Mouse (Mus musculus) thymus, adult 2 months (tissue): ENCODE results near the gene Pfkfb3. TPM values are rescaled to one million over a fixed set of nuclear protein-coding genes. Genes with fewer than 3 reads are reported as not detected.
"Not testable (repeated sequence)": the region's sequence is repeated elsewhere in the genome, so short reads cannot be mapped to it uniquely, and the experiment has no call there.

Source experiments
- DNase-seq: peaks from one replicate; pipeline ENCODE4 v3.0.0; 2021
- H3K27ac ChIP-seq: fragments of 200-500 bp; 2 replicates; pipeline ENCODE4 v1.5.1; 2012; ENCODE audit warnings: low read length, control low read depth; ENCODE audit not compliant: control insufficient read depth, insufficient read depth
- H3K27me3 ChIP-seq: fragments of 200-500 bp; 2 replicates; pipeline ENCODE4 v1.6.1; 2012; ENCODE audit warnings: mild to moderate bottlenecking, low read length, moderate library complexity, mixed read lengths; ENCODE audit not compliant: control insufficient read depth, insufficient read depth
- H3K36me3 ChIP-seq: fragments of 200-500 bp; 2 replicates; pipeline ENCODE4 v1.6.1; 2012; ENCODE audit warnings: mild to moderate bottlenecking, low read length, moderate library complexity; ENCODE audit not compliant: control insufficient read depth, insufficient read depth
- H3K4me1 ChIP-seq: fragments of 200-500 bp; replicated peaks from 2 replicates; pipeline ENCODE4 v1.6.1; 2012; ENCODE audit warnings: low read length; ENCODE audit not compliant: control insufficient read depth, insufficient read depth
- H3K4me3 ChIP-seq: fragments of 200-500 bp; 2 replicates; pipeline ENCODE4 v1.5.1; 2012; ENCODE audit warnings: mild to moderate bottlenecking, low read length, control low read depth, moderate library complexity; ENCODE audit not compliant: control insufficient read depth, insufficient read depth
- CTCF ChIP-seq: fragments of 200-500 bp; IDR thresholded peaks from 2 replicates; pipeline ENCODE4 v1.5.1; 2012; ENCODE audit warnings: mild to moderate bottlenecking, control low read depth, low read length, moderate library complexity, borderline replicate concordance; ENCODE audit not compliant: control insufficient read depth, poor library complexity, insufficient read depth; ENCODE audit errors: extremely low read depth
- POLR2A ChIP-seq: fragments of 200-500 bp; IDR thresholded peaks from 2 replicates; pipeline ENCODE4 v1.6.1; 2012; ENCODE audit warnings: mild to moderate bottlenecking, low read length, control low read depth, moderate library complexity; ENCODE audit not compliant: control insufficient read depth, poor library complexity, insufficient read depth; ENCODE audit errors: extremely low read depth
- WGBS: fragments of 180-500 bp; shearing (Covaris S2); methylation state at CpG from one replicate; pipeline ENCODE4 v1.1.7; 2018; 5-methylcytosine and 5-hydroxymethylcytosine counted together
- polyA plus RNA-seq: library from polyadenylated mRNA; depleted of rRNA; stranded (reverse); fragments of >200 nt; gene quantifications from 2 replicates; pipeline ENCODE4 v1.2.3, GENCODE M21; 2012

The Pfkfb3 gene
- polyA plus RNA-seq, 1 experiment, result 47.2 TPM

DNA sequence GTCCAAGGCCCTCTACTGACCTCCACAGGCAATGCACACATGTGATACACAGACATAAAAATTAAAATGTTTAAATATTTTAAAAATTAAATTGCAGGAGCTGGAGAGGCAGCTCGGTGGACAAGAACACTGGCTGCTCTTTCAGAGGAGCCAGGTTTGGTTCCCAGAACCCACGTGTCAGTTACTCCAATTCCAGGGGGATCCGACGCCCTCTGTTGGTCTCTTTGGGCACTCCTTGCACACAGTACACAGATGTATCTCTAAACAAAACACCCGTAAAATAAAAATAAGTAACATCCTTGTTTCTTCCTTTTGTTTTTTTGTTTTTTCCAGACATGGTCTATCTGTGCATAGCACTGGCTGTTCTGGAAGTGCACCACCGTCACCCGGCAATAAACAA lies 10.7 kb downstream of the Pfkfb3 start:
- Histone ChIP-seq H3K27me3 (no peaks in the 10 kb centered on the region), H3K4me3 (no peak overlapping the region), H3K36me3 (no peaks in the 10 kb centered on the region), H3K27ac (no peak overlapping the region), H3K4me1 (peaks cover 28% of the 10 kb centered on the region)
- no peak for TF ChIP-seq CTCF
- TF ChIP-seq POLR2A, result no peak
- DNase-seq, result no peak
- WGBS, result 93% methylated on average over 7 of the region's 7 CpGs

GRCm38 (mm10) chr2:11542640-11543039 lies 11.2 kb downstream of the Pfkfb3 start:
- peak; percentile 71 for DNase-seq
- WGBS, result 95% methylated on average over 1 of the region's 1 CpGs
- Histone ChIP-seq H3K27me3 (no peaks in the 10 kb centered on the region), H3K27ac (no peak overlapping the region), H3K4me1 (peaks cover 28% of the 10 kb centered on the region), H3K4me3 (no peak overlapping the region), H3K36me3 (no peaks in the 10 kb centered on the region)
- TF ChIP-seq CTCF (no peak), POLR2A (no peak)

DNA sequence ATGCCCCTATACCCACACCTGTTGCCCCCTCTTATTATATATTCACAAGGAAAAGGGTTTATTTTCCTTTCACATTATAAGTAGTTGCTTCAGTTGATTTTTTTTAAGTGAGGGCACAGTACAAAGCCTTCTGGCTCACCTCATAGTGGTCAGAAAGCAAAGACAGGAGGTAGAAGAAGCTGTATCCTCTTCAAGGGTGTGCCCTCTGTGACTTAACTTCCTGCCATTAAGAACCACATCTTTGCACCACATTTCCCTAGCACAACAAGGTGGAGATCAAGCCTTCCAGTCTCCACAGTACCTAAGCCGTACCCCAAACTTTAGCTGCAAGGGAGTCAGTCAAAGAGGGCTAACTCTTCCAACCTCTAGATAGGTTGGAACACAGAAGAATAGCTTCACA lies 11.8 kb downstream of the Pfkfb3 start:
- WGBS, result 90% methylated on average over 1 of the region's 1 CpGs
- Histone ChIP-seq H3K27me3 (no peaks in the 10 kb centered on the region), H3K36me3 (no peaks in the 10 kb centered on the region), H3K27ac (no peak overlapping the region), H3K4me3 (no peak overlapping the region), H3K4me1 (peaks cover 24% of the 10 kb centered on the region)
- no peak for DNase-seq
- TF ChIP-seq CTCF (no peak), POLR2A (no peak)

DNA sequence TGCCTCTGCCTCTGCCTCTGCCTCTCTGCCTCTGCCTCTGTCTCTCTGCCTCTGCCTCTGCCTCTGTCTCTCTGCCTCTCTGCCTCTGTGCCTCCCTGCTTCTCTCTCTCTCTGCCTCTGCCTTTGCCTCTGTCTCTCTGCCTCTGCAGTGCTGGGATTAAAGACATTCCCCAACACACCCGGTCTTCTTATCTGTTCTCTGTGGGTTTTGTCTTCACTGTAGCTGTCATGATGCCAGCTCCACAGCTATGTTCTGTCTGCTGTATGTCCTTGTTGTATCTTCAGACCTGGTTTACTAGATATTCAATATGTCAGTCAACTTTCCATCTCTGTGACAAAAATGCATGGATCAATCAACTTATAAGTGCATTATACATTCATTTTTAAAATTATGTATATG lies 12.3 kb downstream of the Pfkfb3 start:
- not testable (repeated sequence) for H3K27ac ChIP-seq, H3K4me3 ChIP-seq, H3K36me3 ChIP-seq, H3K27me3 ChIP-seq, DNase-seq
- H3K4me1 ChIP-seq, result peaks cover 19% of the 10 kb centered on the region
- 14% methylated on average over 1 of the region's 1 CpGs for WGBS

GRCm38 (mm10) chr2:11535966-11536365 lies 17.9 kb downstream of the Pfkfb3 start:
- WGBS, result 90% methylated on average over 8 of the region's 8 CpGs
- Histone ChIP-seq H3K4me3 (no peak overlapping the region), H3K27ac (no peak overlapping the region), H3K36me3 (no peaks in the 10 kb centered on the region), H3K27me3 (no peaks in the 10 kb centered on the region), H3K4me1 (peaks cover 11% of the 10 kb centered on the region)
- no peak for DNase-seq
- no peak for TF ChIP-seq CTCF

- Histone ChIP-seq H3K4me3 (peak overlapping the region; percentile 51), H3K4me1 (peaks cover 14% of the 10 kb centered on the region), H3K36me3 (no peaks in the 10 kb centered on the region), H3K27me3 (no peaks in the 10 kb centered on the region), H3K27ac (no peak overlapping the region)
- peak; percentile 65 for DNase-seq
- WGBS, result 2% methylated on average over 32 of the region's 32 CpGs
- TF ChIP-seq CTCF (no peak), POLR2A (no peak)
These were observed 18.4 kb downstream of the Pfkfb3 start for GRCm38 (mm10) chr2:11535412-11535928.

DNA sequence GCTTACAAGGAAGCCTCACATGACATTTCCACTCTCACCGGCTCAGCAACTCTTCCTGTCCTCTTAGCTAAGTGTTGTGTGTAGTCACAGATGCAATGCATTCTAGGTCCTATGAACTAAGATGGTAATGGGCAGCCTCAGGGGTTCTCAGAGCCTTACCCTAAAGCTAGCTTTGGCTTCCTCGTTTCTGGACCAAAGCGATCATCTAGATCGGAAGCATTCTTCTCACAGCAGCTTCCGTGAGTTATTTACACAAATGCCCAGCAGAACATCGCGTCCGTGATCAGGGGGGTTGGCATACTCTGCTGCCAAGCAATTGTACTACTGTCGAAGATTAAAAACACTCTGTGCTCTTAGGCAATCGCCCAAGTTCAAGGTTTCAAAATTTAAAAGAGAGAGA lies 19.1 kb downstream of the Pfkfb3 start:
- no peak for DNase-seq
- H3K36me3 ChIP-seq, result no peaks in the 10 kb centered on the region
- H3K27ac ChIP-seq, result no peak overlapping the region
- no peaks in the 10 kb centered on the region for H3K27me3 ChIP-seq
- WGBS, result 6% methylated on average over 10 of the region's 10 CpGs
- TF ChIP-seq POLR2A (no peak), CTCF (no peak)
- H3K4me3 ChIP-seq, result no peak overlapping the region
- H3K4me1 ChIP-seq, result peaks cover 17% of the 10 kb centered on the region
